Mouse (Mus musculus): Measurements from ENCODE around the gene Mindy3. TPM values are rescaled to one million over a fixed set of nuclear protein-coding genes. Genes with fewer than 3 reads are reported as not detected.

Mindy3 gene
- polyA plus RNA-seq (2012; fragmentation: generic; extraction: Trizol), result 24.6 TPM
- long read RNA-seq, experiment 1, transcript Mindy3-201 (15 exons, 2,344 nt), result major isoform, 11 of 27 reads
- long read RNA-seq, experiment 1, partial matches to known transcripts, result 1 of 27 reads
- long read RNA-seq, experiment 1, other reads (novel, unspliced or antisense), result 12 of 27 reads
- long read RNA-seq, experiment 2, transcript Mindy3-214 (12 exons, 1,984 nt), result minor isoform, 6 of 132 reads
- long read RNA-seq, experiment 2, transcript Mindy3-201 (15 exons, 2,344 nt), result major isoform, 68 of 132 reads
- long read RNA-seq, experiment 2, partial matches to known transcripts, result 0 of 132 reads
- long read RNA-seq, experiment 2, other reads (novel, unspliced or antisense), result 52 of 132 reads

DNA sequence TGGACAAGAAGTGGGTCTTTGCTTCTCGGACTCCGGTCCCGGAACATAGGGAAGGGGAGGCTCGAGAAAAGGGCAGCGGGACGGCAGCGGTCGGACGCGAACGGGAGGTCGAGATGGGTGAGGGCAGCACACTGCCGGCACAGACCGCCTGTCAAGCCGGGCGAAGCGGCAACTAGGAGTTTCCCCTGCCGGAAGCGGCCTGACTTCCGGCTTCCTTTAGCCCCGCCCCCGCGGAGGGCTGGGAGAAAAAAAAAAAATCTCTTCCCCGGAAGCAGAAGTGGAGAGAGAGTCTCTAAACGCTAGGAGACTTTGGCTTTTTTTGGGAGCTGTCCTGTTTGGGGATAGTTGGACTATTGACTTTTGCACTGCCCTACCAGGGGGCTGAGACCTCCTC lies at the start of gene Mindy3:
Gene Mindy3, minus strand, starts transcription at position 209 of the 394 bp plus-strand sequence.
- TF ChIP-seq MAX (IDR thresholded peaks at IDR 0.05), result peak; percentile 27
- TF ChIP-seq FOSL1 (IDR thresholded peaks at IDR 0.05; ENCODE audit: insufficient read depth, low read length, poor library complexity, severe bottlenecking), result no peak
- peak within 1 kb of the TSS; percentile 92 for H3K4me3 ChIP-seq (ENCODE audit: insufficient read depth, poor library complexity, severe bottlenecking)

DNA sequence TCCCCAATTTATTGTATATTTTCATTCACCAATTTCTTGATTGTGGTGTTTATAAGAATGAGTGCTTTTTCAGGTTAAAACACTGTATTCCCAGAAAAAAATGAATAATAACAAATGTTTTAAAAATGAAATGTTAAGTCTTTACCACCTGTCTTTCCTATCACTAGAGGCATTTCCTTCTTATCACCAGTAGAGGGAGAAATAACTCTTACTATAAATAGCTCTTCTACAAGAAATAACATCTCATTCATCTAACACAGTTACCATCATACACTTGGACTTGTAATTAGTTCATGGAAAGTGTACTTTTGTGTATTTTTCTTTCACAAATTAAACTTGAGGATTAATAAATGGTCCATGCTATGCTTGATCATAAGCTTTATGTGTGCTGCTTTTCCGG lies 40.5 kb upstream of the Mindy3 start:
- no peaks in the 10 kb centered on the region for H3K36me3 ChIP-seq (ENCODE audit: control insufficient read depth, insufficient read depth)
- H3K79me3 ChIP-seq (ENCODE audit: low read depth), result no peaks in the 10 kb centered on the region
- H3K4me3 ChIP-seq (ENCODE audit: insufficient read depth, poor library complexity, severe bottlenecking), result no peak overlapping the region
- H3ac ChIP-seq (ENCODE audit: control insufficient read depth, insufficient read length, low read depth), result no peak overlapping the region
- H3K27me3 ChIP-seq (ENCODE audit: control insufficient read depth, insufficient read depth, insufficient read length), result no peaks in the 10 kb centered on the region
- TF ChIP-seq MYOD1 (IDR thresholded peaks at IDR 0.05; ENCODE audit: control insufficient read depth, insufficient read length, low read depth) (no peak), CTCF (IDR thresholded peaks at IDR 0.05; ENCODE audit: control insufficient read depth, insufficient read depth, insufficient read length) (no peak), FOSL1 (IDR thresholded peaks at IDR 0.05; ENCODE audit: insufficient read depth, low read length, poor library complexity, severe bottlenecking) (no peak), CEBPB (IDR thresholded peaks at IDR 0.05; ENCODE audit: low read depth) (no peak), USF1 (IDR thresholded peaks at IDR 0.05; ENCODE audit: low read depth) (no peak), MAX (IDR thresholded peaks at IDR 0.05) (no peak), MYOG (IDR thresholded peaks at IDR 0.05; ENCODE audit: control insufficient read depth, extremely low read depth, insufficient read length) (no peak)
- no peaks in the 10 kb centered on the region for H3K79me2 ChIP-seq (ENCODE audit: control insufficient read depth, insufficient read depth)

More for the DNA sequence above, at the start of gene Mindy3:
- H3K36me3 ChIP-seq (ENCODE audit: control insufficient read depth, insufficient read depth), result no peaks in the 10 kb centered on the region
- H3K79me3 ChIP-seq (ENCODE audit: low read depth), result peaks cover 36% of the 10 kb centered on the region
- H3ac ChIP-seq (ENCODE audit: control insufficient read depth, insufficient read length, low read depth), result peak within 1 kb of the TSS; percentile 84
- H3K27me3 ChIP-seq (ENCODE audit: control insufficient read depth, insufficient read depth, insufficient read length), result no peaks in the 10 kb centered on the region
- H3K79me2 ChIP-seq (ENCODE audit: control insufficient read depth, insufficient read depth), result peaks cover 49% of the 10 kb centered on the region

DNA sequence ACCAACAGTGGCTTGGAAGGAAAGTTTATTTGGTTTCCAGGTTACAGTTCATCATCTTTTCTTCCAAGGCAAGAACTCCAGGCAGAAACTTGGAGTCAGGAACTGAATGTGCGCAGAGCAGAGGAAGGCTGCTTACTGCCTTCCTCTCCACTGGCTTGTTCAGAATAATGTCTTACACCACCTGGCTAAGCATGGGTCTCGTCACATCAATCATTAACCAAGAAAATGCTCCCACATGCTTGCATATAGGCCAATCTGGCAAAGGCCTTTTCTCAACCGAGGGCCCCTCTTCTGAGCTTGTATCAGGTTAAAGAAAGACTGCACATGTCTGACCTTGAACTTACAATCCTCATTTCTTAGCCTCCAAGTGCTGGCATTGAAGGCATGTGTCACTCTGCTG lies 30.8 kb upstream of the Mindy3 start:
- no peaks in the 10 kb centered on the region for H3K27me3 ChIP-seq (ENCODE audit: control insufficient read depth, insufficient read depth, insufficient read length)
- TF ChIP-seq CEBPB (IDR thresholded peaks at IDR 0.05; ENCODE audit: low read depth) (no peak), USF1 (IDR thresholded peaks at IDR 0.05; ENCODE audit: low read depth) (no peak), CTCF (IDR thresholded peaks at IDR 0.05; ENCODE audit: control insufficient read depth, insufficient read depth, insufficient read length) (no peak), MAX (IDR thresholded peaks at IDR 0.05) (no peak), MYOD1 (IDR thresholded peaks at IDR 0.05; ENCODE audit: control insufficient read depth, insufficient read length, low read depth) (no peak), MYOG (IDR thresholded peaks at IDR 0.05; ENCODE audit: control insufficient read depth, extremely low read depth, insufficient read length) (no peak), FOSL1 (IDR thresholded peaks at IDR 0.05; ENCODE audit: insufficient read depth, low read length, poor library complexity, severe bottlenecking) (no peak)
- H3K4me3 ChIP-seq (ENCODE audit: insufficient read depth, poor library complexity, severe bottlenecking), result no peak overlapping the region
- no peaks in the 10 kb centered on the region for H3K79me2 ChIP-seq (ENCODE audit: control insufficient read depth, insufficient read depth)
- H3K36me3 ChIP-seq (ENCODE audit: control insufficient read depth, insufficient read depth), result no peaks in the 10 kb centered on the region
- H3ac ChIP-seq (ENCODE audit: control insufficient read depth, insufficient read length, low read depth), result no peak overlapping the region
- H3K79me3 ChIP-seq (ENCODE audit: low read depth), result no peaks in the 10 kb centered on the region

DNA sequence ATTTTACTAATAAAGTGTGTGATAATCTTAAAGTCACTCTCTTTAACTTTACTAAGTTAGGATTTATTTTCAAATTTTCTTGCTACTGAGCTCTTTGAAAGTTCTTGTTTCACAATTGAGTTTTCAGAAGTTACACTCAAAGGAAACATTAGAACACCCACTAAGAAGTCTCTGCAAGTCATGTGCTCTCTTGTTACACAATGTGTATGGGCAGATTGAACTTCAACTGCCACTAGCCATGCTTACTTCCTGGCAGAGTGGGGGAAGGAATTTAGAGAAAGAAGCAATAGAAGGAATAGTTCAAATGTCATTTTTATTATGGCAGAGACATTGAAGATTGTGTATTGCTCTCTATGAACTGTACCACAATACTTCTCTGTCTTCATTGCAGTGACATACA lies 20.9 kb upstream of the Mindy3 start:
- Histone ChIP-seq H3K36me3 (ENCODE audit: control insufficient read depth, insufficient read depth) (no peaks in the 10 kb centered on the region), H3K79me3 (ENCODE audit: low read depth) (no peaks in the 10 kb centered on the region), H3ac (ENCODE audit: control insufficient read depth, insufficient read length, low read depth) (no peak overlapping the region), H3K79me2 (ENCODE audit: control insufficient read depth, insufficient read depth) (no peaks in the 10 kb centered on the region), H3K4me3 (ENCODE audit: insufficient read depth, poor library complexity, severe bottlenecking) (no peak overlapping the region), H3K27me3 (ENCODE audit: control insufficient read depth, insufficient read depth, insufficient read length) (no peaks in the 10 kb centered on the region)
- TF ChIP-seq CEBPB (IDR thresholded peaks at IDR 0.05; ENCODE audit: low read depth) (no peak), MYOG (IDR thresholded peaks at IDR 0.05; ENCODE audit: control insufficient read depth, extremely low read depth, insufficient read length) (no peak), MYOD1 (IDR thresholded peaks at IDR 0.05; ENCODE audit: control insufficient read depth, insufficient read length, low read depth) (no peak), MAX (IDR thresholded peaks at IDR 0.05) (no peak), USF1 (IDR thresholded peaks at IDR 0.05; ENCODE audit: low read depth) (no peak), CTCF (IDR thresholded peaks at IDR 0.05; ENCODE audit: control insufficient read depth, insufficient read depth, insufficient read length) (no peak), FOSL1 (IDR thresholded peaks at IDR 0.05; ENCODE audit: insufficient read depth, low read length, poor library complexity, severe bottlenecking) (no peak)

DNA sequence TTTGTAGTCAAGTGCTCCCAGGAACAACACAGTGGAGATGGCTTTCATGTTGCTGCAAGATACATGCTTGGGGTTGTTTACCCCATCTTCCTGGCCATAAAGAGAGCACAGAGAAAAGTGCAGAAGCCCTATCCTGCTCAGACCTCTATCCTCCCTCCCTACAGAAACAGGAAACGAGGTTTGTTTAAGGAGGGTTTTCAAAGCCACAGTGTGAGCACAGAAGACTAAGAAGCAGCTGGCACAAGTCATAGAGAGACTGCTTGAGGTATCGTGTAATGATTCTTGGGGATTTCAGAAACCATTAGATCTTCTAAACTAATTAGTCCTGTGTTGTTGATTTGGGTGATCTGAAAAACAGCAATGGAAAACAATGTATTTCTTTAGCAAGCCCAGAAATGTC lies 20.3 kb upstream of the Mindy3 start:
- H3ac ChIP-seq (ENCODE audit: control insufficient read depth, insufficient read length, low read depth), result no peak overlapping the region
- no peaks in the 10 kb centered on the region for H3K36me3 ChIP-seq (ENCODE audit: control insufficient read depth, insufficient read depth)
- no peaks in the 10 kb centered on the region for H3K27me3 ChIP-seq (ENCODE audit: control insufficient read depth, insufficient read depth, insufficient read length)
- TF ChIP-seq MAX (IDR thresholded peaks at IDR 0.05) (no peak), MYOG (IDR thresholded peaks at IDR 0.05; ENCODE audit: control insufficient read depth, extremely low read depth, insufficient read length) (no peak), CEBPB (IDR thresholded peaks at IDR 0.05; ENCODE audit: low read depth) (no peak), FOSL1 (IDR thresholded peaks at IDR 0.05; ENCODE audit: insufficient read depth, low read length, poor library complexity, severe bottlenecking) (no peak), MYOD1 (IDR thresholded peaks at IDR 0.05; ENCODE audit: control insufficient read depth, insufficient read length, low read depth) (no peak), USF1 (IDR thresholded peaks at IDR 0.05; ENCODE audit: low read depth) (no peak), CTCF (IDR thresholded peaks at IDR 0.05; ENCODE audit: control insufficient read depth, insufficient read depth, insufficient read length) (no peak)
- H3K79me3 ChIP-seq (ENCODE audit: low read depth), result no peaks in the 10 kb centered on the region
- no peaks in the 10 kb centered on the region for H3K79me2 ChIP-seq (ENCODE audit: control insufficient read depth, insufficient read depth)
- no peak overlapping the region for H3K4me3 ChIP-seq (ENCODE audit: insufficient read depth, poor library complexity, severe bottlenecking)

DNA sequence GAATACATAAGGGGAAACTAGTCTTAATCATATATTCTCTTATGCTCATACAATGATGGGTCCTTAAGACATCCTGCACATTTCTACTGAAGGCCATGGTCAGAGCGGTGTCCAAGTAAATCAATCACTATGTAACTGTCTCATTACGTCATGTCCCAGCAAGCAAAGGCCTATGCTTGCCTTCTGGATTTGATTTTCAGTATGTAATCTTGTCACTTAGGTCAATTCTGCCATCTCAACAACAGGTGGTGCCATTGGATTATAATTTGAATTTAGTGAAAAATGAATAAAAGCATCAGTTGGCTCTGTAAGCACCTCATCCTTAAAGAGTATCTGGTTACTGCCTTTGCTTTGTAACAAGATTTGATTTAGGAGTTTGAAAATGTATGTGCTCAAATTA lies 18.9 kb upstream of the Mindy3 start:
- Histone ChIP-seq H3K36me3 (ENCODE audit: control insufficient read depth, insufficient read depth) (no peaks in the 10 kb centered on the region), H3K4me3 (ENCODE audit: insufficient read depth, poor library complexity, severe bottlenecking) (no peak overlapping the region), H3K79me3 (ENCODE audit: low read depth) (no peaks in the 10 kb centered on the region), H3K27me3 (ENCODE audit: control insufficient read depth, insufficient read depth, insufficient read length) (no peaks in the 10 kb centered on the region), H3ac (ENCODE audit: control insufficient read depth, insufficient read length, low read depth) (no peak overlapping the region), H3K79me2 (ENCODE audit: control insufficient read depth, insufficient read depth) (no peaks in the 10 kb centered on the region)
- TF ChIP-seq MYOG (IDR thresholded peaks at IDR 0.05; ENCODE audit: control insufficient read depth, extremely low read depth, insufficient read length) (no peak), CEBPB (IDR thresholded peaks at IDR 0.05; ENCODE audit: low read depth) (no peak), MYOD1 (IDR thresholded peaks at IDR 0.05; ENCODE audit: control insufficient read depth, insufficient read length, low read depth) (no peak)
